Mouse (Mus musculus) limb, embryonic 11.5 days (tissue): ENCODE measurements at regions not wholly inside any gene's neighbourhood (a gene's known extent, or its start where the extent isn't known, plus 50 kb on each side); places are given as distances from the start of the nearest gene placed in this dataset.

Source experiments
- ATAC-seq: fragments of 200-750 bp; cut with Nextera tagmentation; 2 replicates; pipeline ENCODE4 v1.8.0; 2017; ENCODE audit warnings: low read depth; ENCODE audit not compliant: insufficient number of reproducible peaks, low FRiP score, low TSS enrichment
- DNase-seq: peaks from one replicate; pipeline ENCODE4 v3.0.0-alpha.2; 2015; ENCODE audit warnings: low spot score
- H3K27ac ChIP-seq: fragments of 300-500 bp; sonication (generic); replicated peaks from 2 replicates; pipeline ENCODE4 v1.5.1; 2014; ENCODE audit warnings: low read depth, mild to moderate bottlenecking, low read length
- H3K27me3 ChIP-seq: fragments of 300-500 bp; sonication (generic); 2 replicates; pipeline ENCODE4 v1.6.1; 2014; ENCODE audit warnings: mild to moderate bottlenecking, low read length, mixed read lengths; ENCODE audit not compliant: control insufficient read depth, insufficient read depth
- H3K36me3 ChIP-seq: fragments of 300-500 bp; sonication (generic); 2 replicates; pipeline ENCODE4 v1.6.1; 2014; ENCODE audit warnings: mild to moderate bottlenecking, low read length, moderate library complexity, mixed read lengths; ENCODE audit not compliant: control insufficient read depth, insufficient read depth
- H3K4me1 ChIP-seq: fragments of 300-500 bp; sonication (generic); 2 replicates; pipeline ENCODE4 v1.6.1; 2014; ENCODE audit warnings: low read length, mixed read lengths; ENCODE audit not compliant: control insufficient read depth, insufficient read depth
- H3K4me2 ChIP-seq: fragments of 300-500 bp; sonication (generic); 2 replicates; pipeline ENCODE4 v1.6.1; 2014; ENCODE audit warnings: low read depth, mild to moderate bottlenecking, moderate library complexity; ENCODE audit not compliant: severe bottlenecking
- H3K4me3 ChIP-seq: fragments of 300-500 bp; sonication (generic); 2 replicates; pipeline ENCODE4 v1.5.1; 2014; ENCODE audit warnings: low read depth, low read length
- H3K9ac ChIP-seq: fragments of 300-500 bp; sonication (generic); 2 replicates; pipeline ENCODE4 v1.6.1; 2014; ENCODE audit warnings: mild to moderate bottlenecking, low read length
- H3K9me3 ChIP-seq: fragments of 300-500 bp; sonication (generic); 2 replicates; pipeline ENCODE4 v1.6.1; 2016; ENCODE audit warnings: low read length; ENCODE audit not compliant: control insufficient read depth
- WGBS: fragments of 180-500 bp; shearing (Covaris S2); extraction: QIAGEN DNeasy Blood & Tissue Kit; methylation state at CpG from one replicate; pipeline ENCODE4 v1.1.7; 2014; 5-methylcytosine and 5-hydroxymethylcytosine counted together

DNA sequence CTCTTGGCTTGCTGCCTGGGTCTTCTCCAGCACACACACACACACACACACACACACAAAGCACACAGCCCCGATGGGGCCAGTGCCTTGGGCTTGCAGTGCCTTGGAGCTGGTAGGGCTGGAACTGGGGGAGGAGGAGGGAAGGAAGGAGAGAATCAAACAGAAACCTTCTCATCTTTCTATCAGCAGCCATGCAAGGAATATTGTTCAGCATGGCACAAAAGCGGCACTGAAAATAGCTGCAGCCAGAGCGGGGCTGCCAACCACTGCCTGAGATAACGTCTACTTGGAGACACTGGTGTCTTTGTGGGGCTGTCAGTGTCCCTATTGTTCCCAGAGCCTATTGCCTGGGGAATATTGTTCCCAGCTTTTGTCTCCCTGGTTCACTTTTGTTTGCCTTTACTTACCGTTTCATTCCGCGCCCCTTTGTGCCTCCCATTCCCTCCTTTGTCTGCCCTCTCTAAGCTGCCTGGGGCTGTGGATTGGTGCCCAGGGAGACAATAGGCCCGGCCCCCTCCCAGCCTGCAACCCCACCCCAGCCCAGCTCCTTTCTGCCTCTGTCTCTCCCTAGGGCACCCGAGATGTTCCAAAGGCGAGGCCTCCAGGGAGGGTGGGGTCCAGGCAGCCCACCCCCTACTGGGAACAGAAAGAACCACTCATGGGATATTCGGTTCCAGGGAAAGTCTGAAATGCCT is 68.3 kb upstream of the Sox13 start:
- DNase-seq (peak; percentile 39), ATAC-seq (peak; percentile 41; the same call in 1 of the 2 replicates)
- no peaks in the 10 kb centered on the region for H3K36me3 ChIP-seq
- H3K4me1 ChIP-seq: peaks cover 10% of the 10 kb centered on the region; the same call in 1 of the 2 replicates
- no peaks in the 10 kb centered on the region for H3K27me3 ChIP-seq
- H3K9me3 ChIP-seq: no peaks in the 10 kb centered on the region
- H3K9ac ChIP-seq: peak overlapping the region; percentile 62
- 11% methylated on average over 11 of the region's 11 CpGs for WGBS
- H3K4me2 ChIP-seq: peak overlapping the region; percentile 56
- peak overlapping the region; percentile 32 for H3K27ac ChIP-seq
- peak overlapping the region; percentile 24 for H3K4me3 ChIP-seq

DNA sequence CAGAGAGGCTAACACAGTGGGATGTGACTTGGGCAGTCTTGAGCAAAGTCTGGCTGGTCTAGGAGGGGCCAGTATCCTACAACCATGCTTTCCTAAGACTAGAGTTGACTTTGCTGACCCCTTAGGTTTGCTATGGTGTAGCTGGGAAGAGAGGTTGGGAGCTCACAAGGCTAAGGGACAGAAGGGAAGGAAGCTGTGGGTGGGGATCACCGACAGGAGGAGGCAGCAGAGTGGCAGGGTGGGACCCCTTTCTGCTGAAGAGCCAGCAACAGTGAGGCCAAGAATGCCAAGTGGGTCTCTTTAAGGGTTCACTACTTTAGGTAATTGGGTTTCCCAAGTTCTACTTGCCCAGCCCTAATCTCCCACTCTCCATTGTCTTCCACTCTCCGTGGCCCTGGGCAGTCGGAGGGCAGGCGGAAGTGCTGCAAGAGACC is 67.7 kb upstream of the Sox13 start:
- Histone ChIP-seq H3K4me3 (no peak overlapping the region), H3K4me1 (peaks cover 10% of the 10 kb centered on the region; the same call in 1 of the 2 replicates), H3K9ac (peak overlapping the region; percentile 62; the same call in 1 of the 2 replicates), H3K4me2 (no peak overlapping the region), H3K27ac (no peak overlapping the region), H3K36me3 (no peaks in the 10 kb centered on the region), H3K9me3 (no peaks in the 10 kb centered on the region), H3K27me3 (no peaks in the 10 kb centered on the region)
- 48% methylated on average over 4 of the region's 4 CpGs for WGBS
- no peak for ATAC-seq
- no peak for DNase-seq

DNA sequence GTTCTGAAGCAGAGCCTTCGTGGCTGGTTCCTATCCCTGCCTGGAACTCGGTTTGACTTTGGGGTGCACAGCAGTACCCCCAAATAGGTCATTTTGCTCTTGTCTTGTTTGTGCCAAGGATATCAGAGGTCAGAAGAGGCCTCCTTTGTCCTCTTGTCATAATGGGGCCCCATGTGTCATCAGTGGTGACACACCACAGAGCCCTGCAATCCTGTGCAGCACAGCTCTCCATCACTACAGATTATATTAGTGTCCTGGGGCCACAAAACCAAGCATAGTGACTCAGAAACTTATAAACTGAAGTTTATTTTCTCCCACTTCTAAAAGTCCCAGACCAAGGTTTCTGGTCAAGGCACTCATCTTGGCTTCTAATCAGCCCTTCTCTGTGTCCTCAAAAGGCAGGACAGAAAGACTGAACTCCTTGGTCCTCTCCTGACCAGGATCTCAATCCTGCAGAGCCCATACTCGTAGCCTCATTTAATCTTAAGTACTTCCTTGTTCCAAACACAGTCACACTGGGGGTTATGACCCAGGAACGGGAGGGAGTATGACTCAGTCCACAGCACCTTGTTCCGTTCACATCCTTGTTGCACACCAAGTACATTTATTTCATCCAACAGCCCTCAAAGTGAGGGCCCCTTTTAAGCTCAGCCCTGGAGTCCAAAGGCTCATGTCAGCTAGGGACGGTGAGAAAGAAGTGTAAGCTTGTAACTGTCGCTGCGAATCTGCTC is 63.2 kb upstream of the Sox13 start:
- no peak overlapping the region for H3K9ac ChIP-seq
- whole genome bisulfite sequencing: 73% methylated on average over 8 of the region's 8 CpGs
- no peak for ATAC-seq

DNA sequence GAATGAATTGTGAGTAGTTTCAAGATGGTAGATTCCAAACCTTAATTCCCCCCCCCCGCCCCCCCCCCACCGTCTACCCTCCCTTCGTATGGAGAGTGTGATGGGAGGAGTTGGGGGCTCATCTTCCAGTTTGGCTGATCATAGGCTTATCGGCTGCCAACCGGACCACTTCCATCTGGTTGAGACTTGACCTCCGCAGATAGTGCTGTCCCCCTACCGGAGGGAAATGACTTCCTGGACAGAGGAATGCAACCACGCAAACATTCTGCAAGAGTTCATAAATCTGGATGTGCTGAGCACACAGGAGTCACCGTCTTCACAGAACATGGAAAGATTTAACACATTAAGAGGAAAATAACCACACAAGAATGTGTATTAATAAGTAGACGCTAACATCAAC is 62.2 kb upstream of the Sox13 start:
- no peak overlapping the region for H3K4me3 ChIP-seq
- no peak overlapping the region for H3K4me2 ChIP-seq
- DNase-seq (no peak), ATAC-seq (no peak)
- H3K36me3 ChIP-seq: no peaks in the 10 kb centered on the region
- H3K4me1 ChIP-seq: no peaks in the 10 kb centered on the region
- H3K27ac ChIP-seq: no peak overlapping the region
- no peak overlapping the region for H3K9ac ChIP-seq
- WGBS: 61% methylated on average over 9 of the region's 10 CpGs
- H3K27me3 ChIP-seq: no peaks in the 10 kb centered on the region
- no peaks in the 10 kb centered on the region for H3K9me3 ChIP-seq

More for the DNA sequence above, 63.2 kb upstream of the Sox13 start:
- no peaks in the 10 kb centered on the region for H3K36me3 ChIP-seq
- no peaks in the 10 kb centered on the region for H3K9me3 ChIP-seq
- no peak overlapping the region for H3K4me3 ChIP-seq
- no peak overlapping the region for H3K4me2 ChIP-seq
- DNase-seq: no peak
- no peaks in the 10 kb centered on the region for H3K27me3 ChIP-seq
- 0 out of 2 replicates have a peak, but pooled peaks cover under 1% of the 10 kb centered on the region for H3K4me1 ChIP-seq
- H3K27ac ChIP-seq: no peak overlapping the region

DNA sequence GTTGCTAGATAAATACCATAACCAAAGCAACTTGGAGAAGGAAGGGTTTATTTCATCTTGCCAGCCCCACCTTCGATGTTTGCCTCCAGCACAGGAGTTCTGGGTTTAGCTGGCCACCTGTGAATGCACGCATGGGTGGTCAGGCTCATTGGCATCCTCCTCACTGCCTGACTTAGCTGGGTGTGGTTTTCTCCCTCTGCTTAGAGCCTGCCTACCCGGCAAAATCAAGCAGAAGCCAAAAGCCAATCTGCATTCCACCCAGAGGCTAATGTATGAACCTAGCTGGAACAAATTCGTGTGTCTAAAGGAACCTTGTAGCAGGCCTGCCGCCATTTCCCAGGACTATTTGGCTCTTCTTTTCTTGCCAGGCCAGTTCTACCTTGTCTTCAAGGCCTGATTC is 58.7 kb upstream of the Sox13 start:
- ATAC-seq (no peak), DNase-seq (no peak)
- Histone ChIP-seq H3K4me1 (no peaks in the 10 kb centered on the region), H3K9me3 (no peaks in the 10 kb centered on the region), H3K36me3 (no peaks in the 10 kb centered on the region), H3K27ac (no peak overlapping the region), H3K4me3 (no peak overlapping the region), H3K4me2 (no peak overlapping the region), H3K27me3 (no peaks in the 10 kb centered on the region), H3K9ac (no peak overlapping the region)
- WGBS: 63% methylated on average over 5 of the region's 5 CpGs

DNA sequence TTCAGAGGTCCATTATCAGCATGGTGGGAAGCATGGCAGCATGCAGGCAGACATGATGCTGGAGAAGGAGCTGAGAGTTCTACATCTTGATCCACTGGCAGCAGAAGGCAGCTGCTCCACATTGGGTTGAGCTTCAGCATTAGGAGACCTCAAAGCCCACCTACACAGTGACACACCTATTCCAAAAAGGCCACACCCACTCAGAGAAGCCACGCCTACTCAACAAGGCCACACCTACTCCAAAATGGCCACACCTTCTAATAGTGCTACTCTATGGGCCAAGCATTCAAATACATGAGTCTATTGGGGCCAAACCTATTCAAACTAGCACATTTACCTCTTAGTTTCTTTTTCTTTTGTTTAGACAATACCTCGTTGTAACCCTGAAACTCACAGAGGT is 50.4 kb upstream of the Sox13 start:
- 77% methylated on average over 2 of the region's 2 CpGs for WGBS
- Histone ChIP-seq H3K4me1 (no peaks in the 10 kb centered on the region), H3K4me3 (no peak overlapping the region), H3K27me3 (no peaks in the 10 kb centered on the region), H3K4me2 (no peak overlapping the region), H3K9me3 (no peaks in the 10 kb centered on the region), H3K36me3 (no peaks in the 10 kb centered on the region), H3K27ac (no peak overlapping the region), H3K9ac (no peak overlapping the region)
- ATAC-seq (no peak), DNase-seq (no peak)
